Mouse (Mus musculus) brain, embryonic 18.5 days (tissue): Measurements from ENCODE around the gene Cacna1c.
"Not testable (repeated sequence)": the region's sequence is repeated elsewhere in the genome, so short reads cannot be mapped to it uniquely, and the experiment has no call there.

Experiments
- DNase-seq: peaks from one replicate; pipeline ENCODE4 v3.0.0-alpha.2; 2012; ENCODE audit warnings: low read depth, low spot score

The Cacna1c gene

DNA sequence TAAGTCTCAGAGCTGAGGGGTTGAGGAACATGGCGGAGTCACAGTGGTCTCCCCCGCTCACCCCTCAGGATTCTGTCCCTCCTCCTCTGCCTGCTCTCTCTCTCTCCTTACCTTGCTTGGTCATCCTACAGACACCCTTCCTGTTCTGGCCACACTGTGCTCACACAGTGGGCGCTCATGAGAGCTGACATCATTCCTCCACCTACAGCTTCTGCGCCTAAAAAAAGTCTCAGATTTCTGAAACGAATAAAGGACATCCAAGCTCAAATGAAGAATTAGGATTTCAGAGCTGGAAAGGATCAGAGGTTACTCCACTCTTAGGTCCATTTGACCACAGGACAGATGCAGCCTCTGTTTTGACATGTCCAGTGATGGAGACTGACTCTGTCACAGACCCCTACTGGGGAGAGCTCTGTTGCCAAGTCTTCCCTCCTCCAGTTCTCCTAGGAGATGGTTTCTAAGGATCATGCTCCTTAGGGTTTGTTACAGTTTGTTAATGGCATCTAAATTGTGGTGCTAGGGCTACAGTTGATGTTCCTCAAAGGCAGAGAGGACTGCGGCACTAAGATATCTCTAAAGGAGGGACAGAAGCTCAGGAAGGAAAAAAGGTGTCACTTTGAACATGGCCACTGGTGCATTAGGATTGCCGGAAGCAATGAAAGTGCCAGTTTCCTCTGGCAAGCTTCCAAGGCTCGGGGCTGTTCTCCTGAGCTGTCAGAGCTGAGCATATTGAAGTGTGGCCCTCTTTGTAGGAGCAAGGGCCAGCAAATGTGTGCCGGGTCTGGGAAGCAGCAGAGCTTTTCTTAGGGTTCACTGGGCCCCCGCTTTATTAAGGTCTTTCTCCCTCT is 601.2 kb downstream of the Cacna1c start:
- DNase-seq = no peak

DNA sequence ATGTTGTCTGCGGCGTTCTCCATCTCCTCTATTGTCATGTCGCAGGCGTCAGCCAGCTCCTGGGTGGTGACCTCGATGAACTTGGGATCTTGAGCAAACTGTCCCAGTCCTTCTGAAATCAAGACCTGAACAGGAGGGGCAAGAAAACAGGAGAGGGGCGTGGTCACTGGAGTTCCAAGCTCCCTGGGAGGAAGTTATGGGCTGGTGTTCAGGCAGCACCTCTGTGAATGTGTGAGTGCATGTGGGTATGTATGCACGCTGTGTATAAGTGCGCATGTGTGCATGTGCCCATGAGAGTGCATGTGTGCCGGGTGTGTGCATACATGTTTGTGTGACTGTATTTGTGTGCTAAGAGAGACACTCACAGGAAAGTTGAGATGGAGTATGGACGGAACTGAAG is 602.1 kb downstream of the Cacna1c start:
- no peak for DNase-seq

DNA sequence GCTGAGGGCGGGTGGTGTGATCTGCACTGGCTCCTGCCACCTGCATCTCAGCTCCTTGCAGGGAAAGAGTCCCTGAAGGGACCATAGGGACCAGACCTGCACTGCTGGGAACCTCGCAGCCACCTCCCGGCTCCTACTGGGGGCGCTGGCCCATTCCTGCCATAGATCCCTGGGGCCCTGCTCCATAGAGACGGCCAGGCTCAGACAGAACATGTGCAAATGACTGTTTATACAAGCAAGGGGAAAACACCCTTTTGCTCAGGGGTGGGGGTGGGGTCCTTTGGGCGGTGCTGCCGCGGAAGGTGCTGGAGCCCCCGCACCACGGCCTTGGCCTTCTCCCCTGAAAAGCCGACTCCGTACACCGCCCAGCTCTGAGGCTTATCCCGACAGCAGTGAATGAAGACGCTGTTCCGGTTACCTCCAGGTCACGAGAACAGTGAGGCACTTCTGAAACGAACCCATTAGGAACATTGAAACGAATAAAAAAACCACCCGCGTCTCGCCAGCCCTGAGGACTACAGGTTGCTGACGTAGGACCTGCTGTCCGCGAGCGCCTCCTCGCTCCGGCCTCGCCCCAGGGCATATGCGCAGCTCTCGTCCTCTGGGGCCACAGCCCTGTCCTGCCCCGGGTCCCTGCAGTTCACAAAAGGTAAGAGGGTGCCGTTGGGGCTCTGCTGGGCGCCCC is 602.7 kb downstream of the Cacna1c start:
- DNase-seq = no peak

DNA sequence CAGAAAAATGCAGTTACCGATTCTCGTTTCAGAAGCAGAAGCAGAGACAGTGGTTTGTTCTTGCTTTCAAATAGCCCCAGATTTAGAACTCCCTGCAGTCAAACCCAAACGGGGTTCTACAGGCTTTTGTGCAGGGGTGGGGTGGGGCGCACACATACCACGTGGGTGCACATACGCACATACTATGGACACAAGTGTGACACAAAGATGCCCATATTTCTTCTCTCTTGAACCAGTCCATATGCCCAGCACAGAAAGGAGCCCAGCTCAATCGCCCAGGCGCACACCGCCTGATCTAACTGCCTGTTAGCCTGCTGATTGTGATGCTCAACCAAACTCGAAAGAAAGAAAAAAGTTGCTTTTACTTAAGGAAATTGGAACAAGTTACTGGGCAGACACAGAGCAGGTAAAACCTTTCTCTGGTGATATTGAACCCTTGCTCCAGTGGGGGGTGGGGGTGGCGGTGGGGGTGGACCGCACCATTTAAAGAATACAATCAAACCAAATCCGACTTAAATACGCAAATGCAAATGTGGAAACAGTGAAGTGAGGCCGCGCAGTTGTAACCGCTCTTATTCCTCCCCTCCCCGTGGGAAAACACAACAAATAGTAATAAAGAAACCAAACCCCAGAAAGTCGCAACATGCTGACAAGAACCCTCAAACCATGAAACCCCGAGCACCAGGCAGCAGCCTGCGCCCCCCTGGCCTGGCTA is 603.4 kb downstream of the Cacna1c start:
- DNase-seq = no peak

DNA sequence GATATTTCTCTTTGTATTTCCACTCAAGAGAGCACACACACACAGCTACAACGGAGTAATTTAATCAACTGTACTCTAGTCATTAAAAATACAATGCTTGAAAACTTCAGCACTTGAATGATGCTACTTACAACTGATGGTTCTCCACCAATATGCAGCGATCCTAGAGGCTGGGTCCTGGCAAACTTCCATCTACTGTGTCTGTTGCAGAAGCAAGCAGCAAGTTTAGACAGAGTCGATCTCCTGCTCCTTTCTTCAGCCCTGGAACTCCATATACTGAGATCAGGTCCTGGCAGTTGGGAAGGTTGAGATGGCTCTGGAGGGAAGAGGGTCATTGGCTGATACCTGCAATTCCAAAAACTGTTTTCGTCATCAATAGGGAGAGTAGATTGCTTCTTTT is 617.5 kb downstream of the Cacna1c start:
- DNase-seq = not testable (repeated sequence)

DNA sequence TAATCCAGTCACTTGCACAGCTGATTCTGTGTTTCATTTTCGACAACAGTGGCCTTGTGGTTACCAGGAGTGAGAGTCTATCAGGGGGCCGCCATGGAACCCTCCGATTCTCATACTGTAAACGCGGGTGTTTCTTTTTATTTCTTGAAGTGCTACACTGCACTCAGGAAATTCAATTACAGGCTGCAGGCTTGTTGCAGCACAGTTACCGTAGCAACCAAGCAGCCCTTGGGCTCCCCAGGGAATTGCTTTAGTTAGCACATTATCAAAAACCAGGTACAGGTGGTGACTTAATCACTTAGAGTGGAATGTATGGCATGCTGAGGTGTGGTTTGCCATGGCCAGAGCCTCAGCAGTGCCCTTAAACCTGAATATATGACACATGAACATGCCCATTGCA is 621.9 kb downstream of the Cacna1c start:
- no peak for DNase-seq

DNA sequence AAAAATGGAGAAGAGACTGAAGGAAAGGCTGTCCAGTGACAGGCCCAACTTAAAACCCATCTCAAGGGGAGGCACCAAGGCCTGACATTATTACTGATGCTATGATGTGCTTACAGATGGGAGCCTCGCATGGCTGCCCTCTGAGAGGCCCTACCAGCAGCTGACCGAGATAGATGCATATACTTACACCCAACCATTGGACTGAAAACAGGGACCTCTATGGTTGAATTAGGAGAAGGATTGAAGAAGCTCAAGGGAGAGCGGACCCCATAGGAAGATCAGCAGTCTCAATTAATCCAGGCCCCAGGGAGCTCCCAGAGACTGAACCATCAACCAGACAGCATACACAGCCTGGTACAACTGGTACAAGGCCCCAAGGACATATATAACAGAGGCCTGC is 628.4 kb downstream of the Cacna1c start:
- no peak for DNase-seq

DNA sequence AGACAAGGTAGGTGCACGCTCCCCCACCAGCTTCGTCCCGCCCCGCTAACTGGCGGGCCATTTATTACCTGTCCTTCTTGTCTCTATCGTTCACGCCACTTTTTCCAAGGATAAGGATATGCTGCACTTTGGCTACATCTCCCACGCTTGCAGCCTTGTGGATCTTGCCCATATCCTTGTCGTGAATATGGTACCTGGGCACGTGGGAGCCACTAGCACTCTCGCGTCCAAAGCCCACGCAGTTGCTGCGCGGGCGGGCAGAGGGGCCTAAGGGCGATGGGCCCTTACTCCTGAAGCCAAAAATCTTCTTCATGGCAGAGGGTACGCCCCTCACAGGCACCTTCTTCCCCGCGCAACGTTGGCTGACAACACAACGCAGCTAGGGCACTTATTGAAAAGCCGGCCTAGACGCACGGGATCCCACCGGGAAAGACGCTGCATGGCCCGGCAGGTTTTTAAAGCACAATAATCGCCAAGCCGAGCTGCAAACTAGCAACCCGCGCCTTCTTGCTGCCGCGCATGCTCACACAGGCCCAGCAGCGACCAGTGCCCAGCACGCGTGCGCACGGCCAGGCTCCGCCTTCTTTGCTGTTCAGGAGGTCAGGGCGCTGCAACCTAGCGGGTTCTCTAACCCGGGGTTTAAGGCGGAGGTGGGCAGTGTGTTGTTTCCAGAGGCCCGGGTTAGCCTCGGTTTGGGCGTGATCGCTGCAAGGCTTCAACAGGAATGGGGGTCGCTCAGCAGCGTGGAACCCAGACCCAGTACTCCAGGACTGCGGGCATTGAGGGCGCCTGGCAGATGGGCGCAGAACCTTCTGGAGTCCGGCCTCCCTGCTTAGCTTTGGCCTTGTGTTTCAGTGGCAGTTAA is 634.2 kb downstream of the Cacna1c start, which contains the start of gene Ankrd26:
Ankrd26 (minus strand) TSS at position 482 of the 865 bp plus-strand sequence.
- peak; percentile 72 for DNase-seq

DNA sequence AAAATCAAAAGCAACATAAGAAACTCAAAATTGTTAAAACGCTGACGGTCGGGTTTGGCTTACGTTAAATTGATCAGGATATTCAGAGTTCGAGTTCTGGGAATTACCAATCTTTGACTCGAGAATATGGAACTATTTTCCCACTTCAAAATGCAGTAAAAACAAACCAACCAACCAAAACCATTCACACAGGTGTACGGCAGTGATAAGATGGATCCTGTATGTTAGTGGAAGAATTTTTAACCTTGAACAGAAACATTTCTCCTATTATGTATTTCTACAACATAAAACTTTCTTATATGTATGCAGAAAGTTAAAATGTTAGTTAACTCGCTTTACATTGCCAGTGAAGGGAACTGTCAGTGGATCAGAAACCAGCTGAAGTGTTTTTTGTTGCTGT is 635.0 kb downstream of the Cacna1c start:
- no peak for DNase-seq

DNA sequence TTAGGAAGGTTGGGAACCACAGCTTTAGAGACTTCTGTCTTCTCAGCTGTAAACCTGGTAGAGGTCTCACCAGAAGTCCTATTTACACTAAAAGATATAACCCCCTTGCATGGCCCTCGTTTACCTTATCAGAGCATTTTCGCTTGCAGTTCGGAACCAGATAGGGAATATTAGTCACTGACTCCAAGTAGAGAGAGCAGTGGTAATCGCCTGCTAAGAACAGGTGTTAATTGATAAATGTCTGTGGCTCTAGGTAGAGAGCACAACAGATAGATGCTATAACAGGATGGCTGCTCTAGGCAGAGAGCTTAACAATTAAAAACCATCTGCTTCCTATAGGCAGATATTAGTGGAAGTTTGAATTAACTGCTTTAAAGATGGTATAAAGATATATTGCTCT is 657.6 kb downstream of the Cacna1c start:
- no peak for DNase-seq
